Mouse (Mus musculus): Measurements from ENCODE around the gene Gm21981. TPM values are rescaled to one million over a fixed set of nuclear protein-coding genes. Genes with fewer than 3 reads are reported as not detected.
A peak's percentile ranks its signal among the peaks of the same experiment; 100 is the strongest.
"Not testable (repeated sequence)": the region's sequence is repeated elsewhere in the genome, so short reads cannot be mapped to it uniquely, and the experiment has no call there.

Gene Gm21981
- total RNA-seq, 4 experiments from 2014 or later, result 0.67 to 2.2 (median 1.8) TPM

GRCm38 (mm10) chr17:47663009-47663713 lies 31.1 kb downstream of the Gm21981 start:
- DNase-seq, result no peak

GRCm38 (mm10) chr17:47658741-47659243 lies 35.5 kb downstream of the Gm21981 start:
- DNase-seq, result no peak

- DNase-seq, result no peak
These were observed 36.4 kb downstream of the Gm21981 start for GRCm38 (mm10) chr17:47657901-47658300.

GRCm38 (mm10) chr17:47655697-47656096 lies 38.6 kb downstream of the Gm21981 start:
- no peak for DNase-seq

- not testable (repeated sequence) for DNase-seq
These were observed 39.9 kb downstream of the Gm21981 start for GRCm38 (mm10) chr17:47654346-47654745.

- no peak for DNase-seq
These were observed 42.3 kb downstream of the Gm21981 start for GRCm38 (mm10) chr17:47651953-47652352.

- no peak for DNase-seq
These were observed 45.3 kb downstream of the Gm21981 start for GRCm38 (mm10) chr17:47648966-47649365.

GRCm38 (mm10) chr17:47646683-47647082 lies 47.6 kb downstream of the Gm21981 start:
- DNase-seq, result peak; percentile 32

GRCm38 (mm10) chr17:47642992-47643391 lies 51.3 kb downstream of the Gm21981 start:
- DNase-seq, result no peak

Other genes starting within 250 kb of the Gm21981 start
- gene Taf8, start 192.2 kb downstream of the Gm21981 start, total RNA-seq (2022), result 10 to 100 TPM; 22.8 to 29.9 (median 25.9) TPM
- 100 to 1,000 TPM; 350 to 623 (median 446) TPM for gene Ccnd3, start 189.4 kb downstream of the Gm21981 start, total RNA-seq (2022)
- gene Bysl, start 83.0 kb downstream of the Gm21981 start, total RNA-seq (2022), result 10 to 100 TPM; 17.0 to 18.6 (median 17.9) TPM
- 10 to 100 TPM; 42.6 to 53.7 (median 48.3) TPM for gene Med20, start 82.9 kb downstream of the Gm21981 start, total RNA-seq (2022)
- gene Gm20517, start 82.9 kb downstream of the Gm21981 start, total RNA-seq (2022), result 1 to 10 TPM; 3.5 to 6.0 (median 5.1) TPM
- 10 to 100 TPM in 1 of 4 experiments, 1 to 10 TPM in 3; 4.1 to 11.1 (median 6.8) TPM for gene Usp49, start 63.8 kb downstream of the Gm21981 start, total RNA-seq (2022)
- 100 to 1,000 TPM; 166 to 270 (median 207) TPM for gene Tomm6, start 6.1 kb downstream of the Gm21981 start, total RNA-seq (2022)
- gene Frs3, start 5.4 kb downstream of the Gm21981 start, total RNA-seq (2022), result 10 to 100 TPM in 1 of 4 experiments, 1 to 10 TPM in 3; 3.9 to 10.5 (median 8.6) TPM
- gene Prickle4, start 281 bp upstream of the Gm21981 start, total RNA-seq (2022), result 1 to 10 TPM; 2.4 to 4.5 (median 3.1) TPM
- not detected for gene Pgc, start 32.4 kb upstream of the Gm21981 start, total RNA-seq (2022)
- gene Tfeb, start 42.6 kb upstream of the Gm21981 start, total RNA-seq (2022), result 10 to 100 TPM; 17.3 to 32.1 (median 24.2) TPM
- 1 to 10 TPM; 1.2 to 3.3 (median 1.6) TPM for gene Mdfi, start 140.2 kb upstream of the Gm21981 start, total RNA-seq (2022)
- gene Foxp4, start 230.2 kb upstream of the Gm21981 start, total RNA-seq (2022), result 10 to 100 TPM; 21.5 to 39.2 (median 31.0) TPM

Data from adrenal gland, adult 8-10 months (tissue).